Mouse (Mus musculus): Measurements from ENCODE around the gene Nelfe. TPM values are rescaled to one million over a fixed set of nuclear protein-coding genes. Genes with fewer than 3 reads are reported as not detected.

Nelfe gene
- total and polyA plus RNA-seq, 3 experiments = 38.7 to 159 (median 60.0) TPM

GRCm38 (mm10) chr17:34898160-34898586 is 48.0 kb downstream of the Nelfe start, which contains the start of the genes C2 and Ehmt2:
TSS of gene C2 (minus strand) at chr17:34898265.
TSS of gene Ehmt2 (plus strand) at chr17:34898469.
- peak within 1 kb of the TSS; percentile 84 for H3K4me2 ChIP-seq (ENCODE audit: insufficient read depth, low read depth, poor library complexity, severe bottlenecking)
- TF ChIP-seq TBP (conservative IDR thresholded peaks at IDR 0.05; ENCODE audit: low read depth, low read length) (0 out of 2 replicates have a peak, but pooled peaks have one; percentile 68), HCFC1 (IDR thresholded peaks at IDR 0.05; ENCODE audit: low read depth, low read length) (peak; percentile 46), BHLHE40 (IDR thresholded peaks at IDR 0.05; ENCODE audit: low read depth, low read length) (peak; percentile 81), TCF12 (IDR thresholded peaks at IDR 0.05; ENCODE audit: low read depth, low read length) (peak; percentile 56), CTCF (conservative IDR thresholded peaks at IDR 0.05 in 1 of 2, IDR thresholded peaks at IDR 0.05 in 1 of 2; ENCODE audit: low read depth in 2 of 2, low read length in 2 of 2) (no peak), MAZ (IDR thresholded peaks at IDR 0.05; ENCODE audit: low read depth, low read length) (peak; percentile 84), CHD2 (IDR thresholded peaks at IDR 0.05; ENCODE audit: low read length) (no peak), USF1 (IDR thresholded peaks at IDR 0.05; ENCODE audit: low read depth, low read length) (peak; percentile 88), POLR2A (IDR thresholded peaks at IDR 0.05; ENCODE audit: low read depth, low read length) (peak; percentile 90), MYC (IDR thresholded peaks at IDR 0.05; ENCODE audit: low read depth, low read length) (peak; percentile 98), USF2 (conservative IDR thresholded peaks at IDR 0.05; ENCODE audit: low read depth, low read length) (peak; percentile 62), MAX (IDR thresholded peaks at IDR 0.05; ENCODE audit: low read length) (peak; percentile 95), ELF1 (IDR thresholded peaks at IDR 0.05; ENCODE audit: low read depth, low read length) (peak; percentile 42), MEF2A (IDR thresholded peaks at IDR 0.05; ENCODE audit: borderline replicate concordance, low read depth, low read length) (peak; percentile 55; the same call in 1 of the 2 replicates), SIN3A (IDR thresholded peaks at IDR 0.05; ENCODE audit: low read length) (peak; percentile 73; the same call in 1 of the 2 replicates), UBTF (IDR thresholded peaks at IDR 0.05; ENCODE audit: low read depth, low read length) (no peak), NELFE (IDR thresholded peaks at IDR 0.05; ENCODE audit: low read depth, low read length) (peak; percentile 65; the same call in 1 of the 2 replicates), MXI1 (IDR thresholded peaks at IDR 0.05; ENCODE audit: low read depth, low read length) (peak; percentile 99), ZC3H11A (IDR thresholded peaks at IDR 0.05; ENCODE audit: low read depth, low read length) (no peak), IRF4 (IDR thresholded peaks at IDR 0.05; ENCODE audit: low read depth, low read length) (peak; percentile 27; the same call in 1 of the 2 replicates), NRF1 (IDR thresholded peaks at IDR 0.05; ENCODE audit: low read depth, low read length) (peak; percentile 71)
- H3K27me3 ChIP-seq (replicated peaks) = no peaks in the 10 kb centered on the region
- H3K9me3 ChIP-seq (replicated peaks; ENCODE audit: low read length) = peaks cover 5% of the 10 kb centered on the region
- peak; percentile 65 for DNase-seq (ENCODE audit: extremely low read depth)
- dilution Hi-C loops (cut with MboI; ENCODE audit: extremely low pct_ligation_motif_present, extremely low pct_unique_long_range_greater_than_20kb, low sequenced_read_pairs) (no loop called here), in situ Hi-C loops (cut with MboI; ENCODE audit: low pct_ligation_motif_present, low pct_unique_long_range_greater_than_20kb, low sequenced_read_pairs) (no loop called here)
- peaks cover 7 to 32% of the 10 kb centered on the region in 2 experiments for H3K4me1 ChIP-seq (ENCODE audit: control insufficient read depth in 1 of 2, insufficient read depth in 2 of 2)
- peak within 1 kb of the TSS; percentile 94 for H3K9ac ChIP-seq (ENCODE audit: insufficient read depth, low read depth)
- peaks cover 12 to 35% of the 10 kb centered on the region in 2 experiments for H3K36me3 ChIP-seq (replicated peaks in 1 of 2; ENCODE audit: control insufficient read depth in 1 of 2, insufficient read depth in 1 of 2, low read length in 1 of 2)
- H3K79me2 ChIP-seq (replicated peaks; ENCODE audit: control insufficient read depth, extremely low read depth, insufficient read depth, poor library complexity, severe bottlenecking) = peaks cover 17% of the 10 kb centered on the region
- H3K27ac ChIP-seq (ENCODE audit: insufficient read depth, low read depth) = peak within 1 kb of the TSS; percentile 89
- peak within 1 kb of the TSS; percentile 91 to 93 (median 92) for H3K4me3 ChIP-seq (replicated peaks in 1 of 3; ENCODE audit: low read depth in 2 of 3, low read length in 2 of 3, poor library complexity in 1 of 3)

GRCm38 (mm10) chr17:34898706-34899052 is 48.5 kb downstream of the Nelfe start:
- Histone ChIP-seq H3K9ac (ENCODE audit: insufficient read depth, low read depth) (peak overlapping the region; percentile 94), H3K27ac (ENCODE audit: insufficient read depth, low read depth) (peak overlapping the region; percentile 89; the same call in 1 of the 2 replicates), H3K79me2 (replicated peaks; ENCODE audit: control insufficient read depth, extremely low read depth, insufficient read depth, poor library complexity, severe bottlenecking) (peaks cover 17% of the 10 kb centered on the region), H3K36me3 (replicated peaks in 1 of 2; ENCODE audit: control insufficient read depth in 1 of 2, insufficient read depth in 1 of 2, low read length in 1 of 2) (peaks cover 17 to 40% of the 10 kb centered on the region in 2 experiments), H3K4me2 (ENCODE audit: insufficient read depth, low read depth, poor library complexity, severe bottlenecking) (peak overlapping the region; percentile 18; the same call in 1 of the 2 replicates), H3K4me1 (ENCODE audit: control insufficient read depth in 1 of 2, insufficient read depth in 2 of 2) (peaks cover 7 to 29% of the 10 kb centered on the region in 2 experiments), H3K9me3 (replicated peaks; ENCODE audit: low read length) (peaks cover 5% of the 10 kb centered on the region), H3K27me3 (replicated peaks) (no peaks in the 10 kb centered on the region), H3K4me3 (replicated peaks in 1 of 3; ENCODE audit: low read depth in 2 of 3, low read length in 2 of 3, poor library complexity in 1 of 3) (peak overlapping the region; percentile 91 to 93 (median 92))
- no peak for TF ChIP-seq RCOR1 (conservative IDR thresholded peaks at IDR 0.05; ENCODE audit: low read depth, low read length)
- 0 out of 2 replicates have a peak, but pooled peaks have one; percentile 2 for TF ChIP-seq BHLHE40 (IDR thresholded peaks at IDR 0.05; ENCODE audit: low read depth, low read length)
- DNase-seq (ENCODE audit: extremely low read depth) = no peak
- dilution Hi-C loops (cut with MboI; ENCODE audit: extremely low pct_ligation_motif_present, extremely low pct_unique_long_range_greater_than_20kb, low sequenced_read_pairs) (no loop called here), in situ Hi-C loops (cut with MboI; ENCODE audit: low pct_ligation_motif_present, low pct_unique_long_range_greater_than_20kb, low sequenced_read_pairs) (no loop called here)

Measured in CH12.LX (cell line).